Mouse (Mus musculus): ENCODE measurements around the gene AL731706.2.

GRCm38 (mm10) chr2:136919433-136919832 lies 34.0 kb upstream of the AL731706.2 start:
- TF ChIP-seq CTCF (conservative IDR thresholded peaks at IDR 0.05; ENCODE audit: insufficient read depth, insufficient read length, low read depth, low read length), result no peak
- no peak for TF ChIP-seq POLR2A (IDR thresholded peaks at IDR 0.05; ENCODE audit: low read depth, low read length)
